Comparison of ENCODE assay signal across 10 mouse cellular contexts in the genomic region with DNA sequence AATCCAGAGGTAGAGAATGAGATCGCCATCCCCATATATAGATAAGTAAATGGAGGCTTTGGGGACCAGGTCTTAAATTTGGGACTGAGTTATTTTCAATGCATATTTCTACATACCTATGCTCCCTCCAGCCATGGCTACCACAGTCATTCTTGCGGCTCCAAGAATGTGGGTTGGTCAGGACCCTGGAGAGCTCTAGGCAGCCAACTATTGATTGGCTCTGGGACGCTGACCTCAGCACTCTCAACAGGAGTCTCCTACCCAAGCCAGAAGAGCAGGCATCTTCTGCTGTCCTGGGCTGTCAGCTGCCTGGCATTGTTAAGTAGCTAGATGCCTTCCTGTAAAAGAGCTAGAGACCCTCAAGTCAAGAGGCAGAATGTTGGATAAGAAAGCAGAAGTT.
DNase-seq lines count a peak whose midpoint lies in the region; ATAC-seq and TF ChIP-seq lines count a peak whose summit lies in the region.
"Had no signal": no experiment of that assay in that cellular context is flagged by ENCODE, and none has a peak within 500 bp of the region (broad histone marks: within the 10 kb centered on the region; RNA-seq: fewer than 3 reads in every experiment).

No protein-coding gene starts in this region.

- 0 out of 2 replicates have a peak, but pooled peaks cover 2% of the 10 kb centered on the region for H3K27me3 ChIP-seq in midbrain, embryonic 10.5 days (ENCODE audit: low read depth, poor library complexity, severe bottlenecking)
- H3K27me3 ChIP-seq in midbrain, embryonic 15.5 days (replicated peaks) = no peaks in the 10 kb centered on the region
- H3K27me3 ChIP-seq in intestine, embryonic 16.5 days (replicated peaks; ENCODE audit: control insufficient read depth, insufficient read depth, low read length) = no peaks in the 10 kb centered on the region

- no peak overlapping the region for H3K9ac ChIP-seq in midbrain, embryonic 15.5 days
- H3K9ac ChIP-seq in intestine, embryonic 16.5 days (ENCODE audit: low read depth, low read length) = no peak overlapping the region

- H3K27ac ChIP-seq in midbrain, embryonic 10.5 days (replicated peaks) = no peak overlapping the region
- H3K27ac ChIP-seq in midbrain, embryonic 15.5 days = no peak overlapping the region
- H3K27ac ChIP-seq in left cerebral cortex, adult 2 months = no peak overlapping the region
- H3K27ac ChIP-seq in intestine, embryonic 16.5 days (ENCODE audit: low read length) = no peak overlapping the region
- H3K27ac ChIP-seq: heart, adult 2 months had no signal

- DNase-seq in adrenal gland, adult (ENCODE audit: inconsistent age in 2 of 2, low spot score in 1 of 2) = peak; percentile 15 to 47
- no peak for DNase-seq in adrenal gland, postnatal 4 days (ENCODE audit: low spot score in 2 of 2)
- peak; percentile 43 for DNase-seq in midbrain, embryonic 10.5 days (ENCODE audit: low spot score)
- DNase-seq in embryo, embryonic 9.5 days (ENCODE audit: extremely low spot score) = peak; percentile 50
- peak; percentile 80 for DNase-seq in mesoderm, embryonic 11.5 days (ENCODE audit: low read depth, low spot score)
- no peak for DNase-seq in left cerebral cortex, adult 2 months (ENCODE audit: extremely low spot score in 1 of 2, low spot score in 2 of 2)
- DNase-seq: cerebellum, adult 18-20 months had no signal

- intact Hi-C loops in left cerebral cortex, adult 2 months (cut with DNase I) = no loop called here

- peaks cover 24% of the 10 kb centered on the region for H3K4me1 ChIP-seq in midbrain, embryonic 10.5 days
- peaks cover 16% of the 10 kb centered on the region for H3K4me1 ChIP-seq in midbrain, embryonic 15.5 days
- H3K4me1 ChIP-seq in intestine, embryonic 16.5 days (ENCODE audit: control insufficient read depth, insufficient read depth, low read length) = no peaks in the 10 kb centered on the region

- no peak for ATAC-seq in midbrain, embryonic 15.5 days (replicated peaks)
- ATAC-seq in intestine, embryonic 16.5 days = no peak

- H3K4me2 ChIP-seq in midbrain, embryonic 15.5 days = no peak overlapping the region
- H3K4me2 ChIP-seq in intestine, embryonic 16.5 days (ENCODE audit: low read depth, low read length) = no peak overlapping the region

- TF ChIP-seq CTCF in left cerebral cortex, adult 2 months (IDR thresholded peaks at IDR 0.05) = no peak

- H3K4me3 ChIP-seq in midbrain, embryonic 10.5 days = no peak overlapping the region
- no peak overlapping the region for H3K4me3 ChIP-seq in midbrain, embryonic 15.5 days
- H3K4me3 ChIP-seq in left cerebral cortex, adult 2 months = no peak overlapping the region
- H3K4me3 ChIP-seq in intestine, embryonic 16.5 days (ENCODE audit: low read length) = no peak overlapping the region
- H3K4me3 ChIP-seq: heart, adult 2 months had no signal

- no peaks in the 10 kb centered on the region for H3K36me3 ChIP-seq in midbrain, embryonic 10.5 days
- H3K36me3 ChIP-seq in midbrain, embryonic 15.5 days (replicated peaks) = no peaks in the 10 kb centered on the region
- no peaks in the 10 kb centered on the region for H3K36me3 ChIP-seq in intestine, embryonic 16.5 days (ENCODE audit: control insufficient read depth, insufficient read depth, low read length)

- no peaks in the 10 kb centered on the region for H3K9me3 ChIP-seq in midbrain, embryonic 10.5 days (replicated peaks)
- no peaks in the 10 kb centered on the region for H3K9me3 ChIP-seq in midbrain, embryonic 15.5 days
- H3K9me3 ChIP-seq in intestine, embryonic 16.5 days (ENCODE audit: control insufficient read depth, low read length) = no peaks in the 10 kb centered on the region

- 13% methylated on average over 3 of the region's 3 CpGs for WGBS in midbrain, embryonic 10.5 days
- WGBS in midbrain, embryonic 15.5 days = 16% methylated on average over 3 of the region's 3 CpGs
- 5% methylated on average over 3 of the region's 3 CpGs for WGBS in intestine, embryonic 16.5 days

Comparison
In these comparisons a context has a peak if more than half of its experiments do, and no peak if none do; other contexts are left out.
1. DNase-seq: peak in adrenal gland, adult (2 of 2), midbrain, embryonic 10.5 days (single experiment), embryo, embryonic 9.5 days (single experiment) and mesoderm, embryonic 11.5 days (single experiment); none in adrenal gland, postnatal 4 days (0 of 2) and left cerebral cortex, adult 2 months (0 of 2).